Mouse (Mus musculus): Measurements from ENCODE around the gene Mblac2. TPM values are rescaled to one million over a fixed set of nuclear protein-coding genes. Genes with fewer than 3 reads are reported as not detected.
A peak's percentile ranks its signal among the peaks of the same experiment; 100 is the strongest.

The Mblac2 gene
- polyA plus RNA-seq, 1 experiment from 2014 or later = 7.8 TPM

DNA sequence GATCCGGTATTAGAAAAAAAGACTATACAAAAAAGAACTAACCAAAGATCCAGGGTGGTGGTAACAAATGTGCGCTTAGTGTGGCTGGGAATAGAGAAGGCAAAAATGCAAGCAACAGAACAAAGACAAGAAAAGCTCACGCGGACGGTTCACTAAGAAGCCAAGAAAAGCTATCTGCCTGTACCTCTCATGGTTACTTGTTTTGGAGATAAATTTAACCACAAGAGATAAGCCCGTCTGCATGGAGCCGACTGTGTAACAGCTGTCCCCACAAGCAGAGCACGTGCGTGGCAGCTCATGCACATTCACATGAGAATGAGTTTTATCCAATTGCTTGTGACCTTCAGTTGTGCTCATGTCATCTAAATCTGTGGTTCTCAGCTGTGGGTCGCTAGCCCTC is 20.7 kb upstream of the Mblac2 start:
- WGBS = 87% methylated on average over 10 of the region's 10 CpGs
- Histone ChIP-seq H3K4me2 (no peak overlapping the region), H3K9ac (ENCODE audit: low read length) (no peak overlapping the region), H3K27ac (ENCODE audit: low read depth, low read length) (no peak overlapping the region), H3K4me1 (ENCODE audit: control insufficient read depth, insufficient read depth, low read length) (no peaks in the 10 kb centered on the region), H3K4me3 (ENCODE audit: low read depth, low read length) (no peak overlapping the region), H3K9me3 (ENCODE audit: control insufficient read depth, low read length) (no peaks in the 10 kb centered on the region), H3K27me3 (ENCODE audit: control insufficient read depth, insufficient read depth, low read length) (no peaks in the 10 kb centered on the region), H3K36me3 (ENCODE audit: control insufficient read depth, insufficient read depth, low read length) (no peaks in the 10 kb centered on the region)
- DNase-seq (ENCODE audit: low spot score, missing footprints) = no peak
- ATAC-seq (ENCODE audit: low FRiP score) = no peak

DNA sequence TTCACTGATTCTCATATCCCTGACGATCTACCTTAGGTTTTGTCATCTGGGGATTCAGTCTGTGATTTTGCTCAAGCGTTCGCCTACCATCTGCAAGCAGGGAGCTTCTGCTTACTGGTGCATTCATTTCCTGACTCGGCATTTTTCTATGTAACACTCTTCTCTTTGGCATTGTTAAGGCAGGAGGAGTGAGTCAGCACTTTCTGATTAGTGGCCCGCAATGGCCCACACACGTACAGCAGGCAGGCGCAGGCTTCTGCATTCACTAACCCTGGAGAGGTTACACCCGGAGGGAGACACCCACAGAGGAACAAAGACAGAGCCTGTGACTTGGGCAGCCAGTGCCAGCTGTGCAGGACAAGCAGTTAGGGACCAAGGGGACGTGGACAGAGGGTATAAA is 19.5 kb upstream of the Mblac2 start:
- H3K9ac ChIP-seq (ENCODE audit: low read length) = no peak overlapping the region; the same call in 1 of the 2 replicates
- DNase-seq (ENCODE audit: low spot score, missing footprints) (no peak), ATAC-seq (ENCODE audit: low FRiP score) (peak; percentile 55)
- H3K4me3 ChIP-seq (ENCODE audit: low read depth, low read length) = no peak overlapping the region
- H3K27me3 ChIP-seq (ENCODE audit: control insufficient read depth, insufficient read depth, low read length) = no peaks in the 10 kb centered on the region
- no peak overlapping the region for H3K27ac ChIP-seq (ENCODE audit: low read depth, low read length)
- no peaks in the 10 kb centered on the region for H3K4me1 ChIP-seq (ENCODE audit: control insufficient read depth, insufficient read depth, low read length)
- H3K9me3 ChIP-seq (ENCODE audit: control insufficient read depth, low read length) = no peaks in the 10 kb centered on the region
- 61% methylated on average over 9 of the region's 9 CpGs for WGBS
- no peak overlapping the region for H3K4me2 ChIP-seq
- H3K36me3 ChIP-seq (ENCODE audit: control insufficient read depth, insufficient read depth, low read length) = no peaks in the 10 kb centered on the region

DNA sequence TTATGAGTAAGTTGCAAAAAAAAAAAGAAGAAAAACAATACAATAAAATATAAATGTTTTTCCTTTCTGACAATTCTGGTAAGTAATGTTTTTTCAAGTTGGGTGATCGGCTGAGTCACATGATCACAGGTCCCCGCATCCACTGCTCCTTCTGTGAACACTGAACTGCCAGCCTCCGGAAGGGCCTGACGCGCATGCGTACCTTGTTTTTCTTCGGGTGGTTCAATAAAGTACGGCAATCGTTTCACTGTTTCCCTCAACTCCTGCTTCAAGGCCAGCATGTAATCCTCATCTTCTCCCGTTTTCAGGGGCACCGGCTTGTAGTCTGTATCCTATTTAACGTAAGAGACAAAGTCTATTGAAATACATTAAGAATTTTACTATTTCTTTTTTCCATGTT is 16.7 kb upstream of the Mblac2 start:
- no peak for ATAC-seq (ENCODE audit: low FRiP score)

DNA sequence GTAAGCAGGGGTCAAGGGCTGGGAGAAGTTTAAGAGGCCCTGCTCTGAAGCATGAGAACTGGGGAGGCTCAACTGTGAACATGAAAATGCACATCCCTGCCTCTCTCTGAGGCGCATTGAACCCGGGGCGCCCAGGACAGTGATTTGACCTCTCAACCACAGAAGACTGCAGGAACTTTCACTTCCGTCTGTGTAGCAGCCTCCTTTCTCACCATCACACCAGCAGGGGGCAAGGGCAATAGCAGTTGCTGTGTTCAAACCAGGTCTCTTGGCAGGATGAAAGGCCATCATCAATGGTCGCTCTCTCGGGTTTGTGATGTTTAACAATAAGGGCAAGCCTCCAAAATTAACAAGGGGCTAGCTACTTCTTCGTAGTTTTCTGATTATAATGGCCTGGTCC is 8.0 kb upstream of the Mblac2 start:
- ATAC-seq (ENCODE audit: low FRiP score) = no peak
- 73% methylated on average over 7 of the region's 7 CpGs for WGBS
- no peak overlapping the region for H3K4me3 ChIP-seq (ENCODE audit: low read depth, low read length)
- no peak overlapping the region for H3K27ac ChIP-seq (ENCODE audit: low read depth, low read length)
- no peaks in the 10 kb centered on the region for H3K36me3 ChIP-seq (ENCODE audit: control insufficient read depth, insufficient read depth, low read length)
- no peaks in the 10 kb centered on the region for H3K9me3 ChIP-seq (ENCODE audit: control insufficient read depth, low read length)
- H3K9ac ChIP-seq (ENCODE audit: low read length) = no peak overlapping the region
- H3K27me3 ChIP-seq (ENCODE audit: control insufficient read depth, insufficient read depth, low read length) = no peaks in the 10 kb centered on the region
- DNase-seq (ENCODE audit: low spot score, missing footprints) = no peak
- H3K4me1 ChIP-seq (ENCODE audit: control insufficient read depth, insufficient read depth, low read length) = no peaks in the 10 kb centered on the region
- H3K4me2 ChIP-seq = no peak overlapping the region

More for the DNA sequence above, 16.7 kb upstream of the Mblac2 start:
- Histone ChIP-seq H3K9me3 (ENCODE audit: control insufficient read depth, low read length) (no peaks in the 10 kb centered on the region), H3K36me3 (ENCODE audit: control insufficient read depth, insufficient read depth, low read length) (no peaks in the 10 kb centered on the region), H3K4me1 (ENCODE audit: control insufficient read depth, insufficient read depth, low read length) (no peaks in the 10 kb centered on the region), H3K27ac (ENCODE audit: low read depth, low read length) (no peak overlapping the region), H3K9ac (ENCODE audit: low read length) (no peak overlapping the region), H3K4me3 (ENCODE audit: low read depth, low read length) (no peak overlapping the region), H3K4me2 (no peak overlapping the region), H3K27me3 (ENCODE audit: control insufficient read depth, insufficient read depth, low read length) (no peaks in the 10 kb centered on the region)
- DNase-seq (ENCODE audit: low spot score, missing footprints) = no peak
- 96% methylated on average over 12 of the region's 12 CpGs for WGBS

DNA sequence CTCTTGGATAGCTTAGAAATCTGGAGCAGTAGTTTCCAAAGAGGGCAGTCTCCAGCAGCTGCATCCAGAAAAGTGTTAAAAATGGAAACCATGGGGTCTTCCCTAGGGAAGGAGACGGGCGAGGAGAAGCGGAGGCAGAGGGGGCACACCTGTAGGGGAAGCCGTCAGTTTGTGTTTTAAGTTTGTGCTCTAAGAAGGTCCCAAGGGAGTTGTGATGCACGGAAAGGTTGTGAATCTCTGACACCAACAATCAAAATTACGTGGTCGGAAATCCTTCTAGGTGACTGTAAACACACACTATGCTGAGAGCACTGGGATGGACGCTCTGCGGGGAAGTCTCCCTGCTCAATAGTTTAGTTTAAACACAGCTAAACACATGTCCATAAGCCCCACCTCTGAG is 7.5 kb upstream of the Mblac2 start:
- H3K27ac ChIP-seq (ENCODE audit: low read depth, low read length) = no peak overlapping the region
- 94% methylated on average over 9 of the region's 9 CpGs for WGBS
- no peaks in the 10 kb centered on the region for H3K27me3 ChIP-seq (ENCODE audit: control insufficient read depth, insufficient read depth, low read length)
- no peak overlapping the region for H3K4me3 ChIP-seq (ENCODE audit: low read depth, low read length)
- no peak overlapping the region for H3K9ac ChIP-seq (ENCODE audit: low read length)
- ATAC-seq (ENCODE audit: low FRiP score) (no peak), DNase-seq (ENCODE audit: low spot score, missing footprints) (no peak)
- H3K4me2 ChIP-seq = no peak overlapping the region
- no peaks in the 10 kb centered on the region for H3K36me3 ChIP-seq (ENCODE audit: control insufficient read depth, insufficient read depth, low read length)
- H3K9me3 ChIP-seq (ENCODE audit: control insufficient read depth, low read length) = no peaks in the 10 kb centered on the region
- H3K4me1 ChIP-seq (ENCODE audit: control insufficient read depth, insufficient read depth, low read length) = no peaks in the 10 kb centered on the region

DNA sequence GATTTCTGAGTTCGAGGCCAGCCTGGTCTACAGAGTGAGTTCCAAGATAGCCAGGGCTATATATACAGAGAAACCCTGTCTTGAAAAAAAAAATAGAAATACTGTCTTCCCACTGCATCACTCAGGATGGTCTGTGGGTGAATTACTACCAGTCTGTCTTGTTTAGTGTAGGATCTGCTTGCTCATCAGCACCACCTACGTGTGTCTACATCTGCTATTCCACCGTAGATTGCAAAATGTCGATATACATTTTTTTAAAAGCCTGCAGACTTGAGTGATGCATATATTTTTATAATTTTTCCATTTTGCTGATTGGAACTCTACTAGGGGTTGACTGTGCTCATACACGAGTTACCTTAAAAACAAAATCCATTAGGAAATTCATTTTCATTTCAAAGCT is 4.8 kb upstream of the Mblac2 start:
- WGBS = 93% methylated on average over 5 of the region's 5 CpGs
- H3K4me1 ChIP-seq (ENCODE audit: control insufficient read depth, insufficient read depth, low read length) = peaks cover 7% of the 10 kb centered on the region
- H3K4me2 ChIP-seq = no peak overlapping the region
- H3K27ac ChIP-seq (ENCODE audit: low read depth, low read length) = no peak overlapping the region
- no peak for DNase-seq (ENCODE audit: low spot score, missing footprints)
- no peaks in the 10 kb centered on the region for H3K27me3 ChIP-seq (ENCODE audit: control insufficient read depth, insufficient read depth, low read length)
- no peaks in the 10 kb centered on the region for H3K9me3 ChIP-seq (ENCODE audit: control insufficient read depth, low read length)
- ATAC-seq (ENCODE audit: low FRiP score) = no peak
- no peak overlapping the region for H3K4me3 ChIP-seq (ENCODE audit: low read depth, low read length)
- no peaks in the 10 kb centered on the region for H3K36me3 ChIP-seq (ENCODE audit: control insufficient read depth, insufficient read depth, low read length)
- no peak overlapping the region for H3K9ac ChIP-seq (ENCODE audit: low read length)

DNA sequence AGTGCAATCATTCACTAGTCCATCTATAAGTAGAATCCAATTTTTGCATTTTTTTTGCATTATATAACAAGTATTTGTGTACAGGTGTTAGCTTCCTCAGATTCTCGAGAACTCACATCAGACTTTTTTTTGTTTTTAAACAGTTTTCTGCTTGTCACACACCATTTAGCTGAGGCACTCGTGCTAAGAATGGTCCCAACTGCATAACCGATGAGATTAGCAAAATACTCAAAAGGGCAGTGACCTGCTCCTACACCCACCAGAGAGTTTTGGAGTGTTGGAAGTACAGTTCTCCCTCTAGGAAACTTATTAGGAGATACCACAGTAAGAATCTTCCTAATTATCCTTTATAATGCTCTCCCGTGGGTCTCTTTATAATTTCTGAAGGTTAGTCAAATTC is 1.3 kb upstream of the Mblac2 start:
- no peaks in the 10 kb centered on the region for H3K36me3 ChIP-seq (ENCODE audit: control insufficient read depth, insufficient read depth, low read length)
- no peak overlapping the region for H3K27ac ChIP-seq (ENCODE audit: low read depth, low read length)
- no peaks in the 10 kb centered on the region for H3K9me3 ChIP-seq (ENCODE audit: control insufficient read depth, low read length)
- 17% methylated on average over 4 of the region's 4 CpGs for WGBS
- no peak overlapping the region; the same call in 1 of the 2 replicates for H3K9ac ChIP-seq (ENCODE audit: low read length)
- H3K4me3 ChIP-seq (ENCODE audit: low read depth, low read length) = peak overlapping the region; percentile 87
- H3K4me1 ChIP-seq (ENCODE audit: control insufficient read depth, insufficient read depth, low read length) = peaks cover 13% of the 10 kb centered on the region
- no peak for ATAC-seq (ENCODE audit: low FRiP score)
- H3K4me2 ChIP-seq = peak overlapping the region; percentile 99
- peak; percentile 86 for DNase-seq (ENCODE audit: low spot score, missing footprints)
- H3K27me3 ChIP-seq (ENCODE audit: control insufficient read depth, insufficient read depth, low read length) = no peaks in the 10 kb centered on the region

DNA sequence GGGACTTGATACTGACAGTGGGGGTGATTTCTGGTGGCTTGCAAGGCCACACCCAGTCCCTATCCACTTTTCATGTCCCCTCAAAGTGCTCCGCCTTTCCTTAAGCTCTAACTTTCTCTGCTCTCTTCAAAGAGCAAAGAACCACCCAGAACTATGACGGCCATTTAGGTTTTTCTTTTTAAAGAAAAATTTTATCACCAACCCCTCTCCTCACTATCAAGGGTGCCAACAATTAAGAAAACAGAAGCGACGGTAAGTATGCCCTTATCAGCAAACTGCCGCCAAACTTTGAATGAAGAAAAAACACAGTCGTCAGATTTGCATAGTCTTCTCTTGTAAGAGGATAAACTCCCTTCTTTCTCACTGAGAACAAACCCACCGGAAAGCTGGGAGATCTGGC is 875 bp upstream of the Mblac2 start:
- DNase-seq (ENCODE audit: low spot score, missing footprints) (no peak), ATAC-seq (ENCODE audit: low FRiP score) (0 out of 2 replicates have a peak, but pooled peaks have one; percentile 1)
- H3K36me3 ChIP-seq (ENCODE audit: control insufficient read depth, insufficient read depth, low read length) = no peaks in the 10 kb centered on the region
- H3K27ac ChIP-seq (ENCODE audit: low read depth, low read length) = no peak overlapping the region
- under 1% methylated on average over 7 of the region's 7 CpGs for WGBS
- no peaks in the 10 kb centered on the region for H3K9me3 ChIP-seq (ENCODE audit: control insufficient read depth, low read length)
- peaks cover 13% of the 10 kb centered on the region for H3K4me1 ChIP-seq (ENCODE audit: control insufficient read depth, insufficient read depth, low read length)
- H3K4me2 ChIP-seq = peak overlapping the region; percentile 99
- H3K27me3 ChIP-seq (ENCODE audit: control insufficient read depth, insufficient read depth, low read length) = no peaks in the 10 kb centered on the region
- peak overlapping the region; percentile 87 for H3K4me3 ChIP-seq (ENCODE audit: low read depth, low read length)
- peak overlapping the region; percentile 71 for H3K9ac ChIP-seq (ENCODE audit: low read length)

DNA sequence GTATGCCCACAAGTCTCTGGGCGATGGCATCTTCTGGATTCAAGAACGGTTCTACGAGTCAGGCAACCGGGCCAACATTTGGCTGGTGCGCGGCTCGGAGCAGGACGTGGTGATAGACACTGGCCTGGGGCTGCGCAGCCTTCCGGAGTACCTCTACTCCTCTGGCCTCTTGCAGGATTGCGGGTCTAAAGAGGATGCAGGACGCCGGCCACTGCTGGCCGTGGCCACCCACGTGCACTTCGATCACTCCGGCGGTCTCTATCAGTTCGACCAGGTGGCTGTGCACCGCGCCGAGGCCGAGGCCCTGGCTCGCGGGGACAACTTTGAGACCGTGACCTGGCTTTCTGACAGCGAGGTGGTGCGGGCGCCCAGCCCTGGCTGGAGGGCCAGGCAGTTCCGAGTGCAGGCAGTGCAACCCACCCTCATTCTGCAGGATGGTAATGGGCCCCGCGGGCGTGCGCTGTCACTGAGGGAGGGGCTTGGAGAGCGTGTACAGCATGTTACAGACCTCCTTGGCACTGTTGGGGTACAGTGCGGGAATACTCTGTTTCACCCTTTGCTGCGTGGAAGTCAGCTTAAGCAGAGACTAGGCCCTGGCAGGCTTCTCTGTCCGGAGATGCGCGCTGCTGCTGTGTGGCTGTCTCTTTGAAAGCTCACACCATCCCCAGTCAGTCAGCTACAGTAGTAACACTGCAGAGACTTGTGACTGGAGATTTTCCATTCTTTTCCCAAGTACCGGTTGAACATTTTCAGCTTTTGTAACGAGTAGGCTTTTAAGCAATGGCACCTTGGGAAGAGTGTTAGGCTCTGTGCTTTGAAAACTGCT is 618 bp downstream of the Mblac2 start:
- H3K4me1 ChIP-seq (ENCODE audit: control insufficient read depth, insufficient read depth, low read length) = peaks cover 13% of the 10 kb centered on the region
- H3K27ac ChIP-seq (ENCODE audit: low read depth, low read length) = peak overlapping the region; percentile 14; the same call in 1 of the 2 replicates
- H3K4me2 ChIP-seq = peak overlapping the region; percentile 99
- ATAC-seq (ENCODE audit: low FRiP score) (peak; percentile 67), DNase-seq (ENCODE audit: low spot score, missing footprints) (no peak)
- under 1% methylated on average over 42 of the region's 42 CpGs for WGBS
- H3K36me3 ChIP-seq (ENCODE audit: control insufficient read depth, insufficient read depth, low read length) = no peaks in the 10 kb centered on the region
- H3K27me3 ChIP-seq (ENCODE audit: control insufficient read depth, insufficient read depth, low read length) = no peaks in the 10 kb centered on the region
- no peaks in the 10 kb centered on the region for H3K9me3 ChIP-seq (ENCODE audit: control insufficient read depth, low read length)
- H3K4me3 ChIP-seq (ENCODE audit: low read depth, low read length) = peak overlapping the region; percentile 87
- peak overlapping the region; percentile 71 for H3K9ac ChIP-seq (ENCODE audit: low read length)

Data from midbrain, embryonic 11.5 days (tissue).